Mouse (Mus musculus): ENCODE measurements around the gene Fars2. TPM values are rescaled to one million over a fixed set of nuclear protein-coding genes. Genes with fewer than 3 reads are reported as not detected.
"Not testable (repeated sequence)": the region's sequence is repeated elsewhere in the genome, so short reads cannot be mapped to it uniquely, and the experiment has no call there.

Fars2 gene
- polyA plus RNA-seq, 1 experiment = 34.9 TPM

DNA sequence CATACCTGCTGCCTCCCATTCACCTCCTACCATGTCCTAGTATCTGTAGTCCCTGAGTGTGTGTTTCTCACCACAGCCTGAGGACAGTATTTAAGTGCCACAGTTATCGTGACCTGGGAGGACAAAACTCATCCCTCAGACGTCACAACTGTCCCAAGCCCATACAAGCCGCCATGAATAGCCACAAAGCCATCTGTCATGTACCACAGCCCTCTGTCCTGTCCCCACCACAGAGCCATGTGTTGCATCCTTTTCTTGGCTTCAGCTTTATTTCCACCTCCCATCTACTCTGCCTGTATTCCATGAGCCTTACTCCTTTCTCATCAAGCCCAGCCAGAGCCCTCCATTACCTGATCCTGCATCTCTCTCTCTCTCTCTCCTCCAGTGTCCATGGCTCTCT, 244.2 kb downstream of the Fars2 start:
- no peaks in the 10 kb centered on the region for H3K4me1 ChIP-seq (ENCODE audit: control insufficient read depth, insufficient read depth, low read length)
- no peak for DNase-seq
- 92% methylated on average over 3 of the region's 3 CpGs for WGBS
- H3K4me3 ChIP-seq (replicated peaks; ENCODE audit: extremely low read depth, low read depth, low read length) = no peak overlapping the region
- no peak for TF ChIP-seq CTCF (IDR thresholded peaks at IDR 0.05; ENCODE audit: insufficient read depth, low read length)
- no peak for TF ChIP-seq POLR2A (IDR thresholded peaks at IDR 0.05; ENCODE audit: borderline replicate concordance, extremely low read depth, low read depth, low read length)

DNA sequence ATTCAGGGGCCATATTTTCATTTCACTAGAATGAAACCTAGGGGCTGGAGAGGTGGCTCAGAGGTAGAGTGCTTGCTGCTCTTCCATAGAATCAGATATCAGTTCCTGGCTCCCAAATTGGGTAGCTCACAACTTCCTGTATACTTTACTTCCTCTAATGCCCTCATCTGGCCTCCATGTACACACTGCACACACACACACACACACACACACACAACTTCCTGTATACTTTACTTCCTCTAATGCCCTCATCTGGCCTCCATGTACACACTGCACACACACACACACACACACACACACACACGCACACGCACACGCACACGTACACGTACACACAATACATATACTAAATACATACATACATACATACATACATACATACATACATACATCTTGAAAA, 248.5 kb downstream of the Fars2 start:
- WGBS = 96% methylated on average over 5 of the region's 5 CpGs
- not testable (repeated sequence) for DNase-seq; H3K4me3 ChIP-seq (replicated peaks; ENCODE audit: extremely low read depth, low read depth, low read length); H3K4me1 ChIP-seq (ENCODE audit: control insufficient read depth, insufficient read depth, low read length)

GRCm38 (mm10) chr13:36366304-36366703, 249.1 kb downstream of the Fars2 start:
- no peak for DNase-seq
- TF ChIP-seq POLR2A (IDR thresholded peaks at IDR 0.05; ENCODE audit: borderline replicate concordance, extremely low read depth, low read depth, low read length) (no peak), CTCF (IDR thresholded peaks at IDR 0.05; ENCODE audit: insufficient read depth, low read length) (no peak)
- 85% methylated on average over 6 of the region's 6 CpGs for WGBS
- H3K4me3 ChIP-seq (replicated peaks; ENCODE audit: extremely low read depth, low read depth, low read length) = no peak overlapping the region
- H3K4me1 ChIP-seq (ENCODE audit: control insufficient read depth, insufficient read depth, low read length) = peaks cover 3% of the 10 kb centered on the region

DNA sequence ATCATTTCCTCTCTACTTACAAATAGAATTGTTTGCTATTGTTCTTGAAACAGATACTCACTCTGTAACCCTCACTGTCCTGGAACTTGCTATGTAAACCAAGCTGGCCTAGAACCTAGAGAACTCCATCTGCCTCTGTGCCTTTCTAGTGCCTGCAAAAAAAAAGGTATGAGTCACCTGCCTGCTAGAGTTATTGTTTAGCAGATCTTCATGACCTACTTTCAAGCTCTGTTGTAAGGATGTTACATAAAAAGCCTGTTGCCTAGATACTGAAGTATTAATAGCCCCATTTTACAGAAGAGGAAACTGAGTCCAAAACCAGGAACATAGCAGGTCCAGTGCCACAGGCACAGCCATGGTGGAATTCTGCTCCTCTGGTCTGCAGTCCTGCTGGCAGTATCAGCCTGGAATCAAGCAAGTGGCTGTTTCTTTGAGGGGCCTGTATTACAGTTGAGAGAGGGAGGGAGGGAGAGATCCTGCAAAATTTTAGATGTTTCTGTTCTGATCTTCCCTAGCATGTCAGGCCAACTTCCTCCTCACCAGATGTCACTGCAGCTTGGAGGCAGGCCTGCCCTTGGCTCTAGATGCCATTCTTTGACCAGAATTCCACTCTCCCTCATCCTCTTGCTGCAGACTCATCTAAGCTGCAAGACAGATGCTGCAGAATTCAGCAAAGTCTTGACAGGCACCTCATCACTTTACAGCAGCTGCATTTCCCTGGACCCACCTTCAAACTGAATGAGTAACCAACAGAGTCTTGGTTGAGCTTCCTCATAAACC, 250.7 kb downstream of the Fars2 start:
- Histone ChIP-seq H3K4me3 (replicated peaks; ENCODE audit: extremely low read depth, low read depth, low read length) (no peak overlapping the region), H3K4me1 (ENCODE audit: control insufficient read depth, insufficient read depth, low read length) (peaks cover 3% of the 10 kb centered on the region)
- no peak for DNase-seq
- TF ChIP-seq POLR2A (IDR thresholded peaks at IDR 0.05; ENCODE audit: borderline replicate concordance, extremely low read depth, low read depth, low read length) (no peak), CTCF (IDR thresholded peaks at IDR 0.05; ENCODE audit: insufficient read depth, low read length) (no peak)

DNA sequence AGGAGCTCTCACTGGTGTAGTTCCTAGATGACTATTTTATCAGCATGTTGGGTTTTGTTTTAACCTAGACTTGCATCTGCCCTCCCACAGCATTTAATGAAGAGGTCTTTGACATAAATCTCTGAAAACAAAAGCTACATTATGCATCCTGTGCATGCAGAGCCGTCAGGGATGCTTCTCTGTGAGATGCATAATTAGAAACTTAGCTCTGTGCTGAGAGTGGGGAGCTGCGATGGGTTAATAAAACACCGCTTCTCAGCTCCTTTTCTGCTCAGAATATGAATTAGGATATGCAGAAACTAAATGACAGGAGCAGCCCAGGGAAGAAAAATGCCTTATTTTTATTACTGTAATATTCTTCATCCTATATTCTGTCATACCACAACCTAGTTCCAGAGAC, 251.6 kb downstream of the Fars2 start:
- WGBS = 75% methylated on average over 3 of the region's 3 CpGs
- no peak for DNase-seq

GRCm38 (mm10) chr13:36369400-36369799, 252.2 kb downstream of the Fars2 start:
- DNase-seq = no peak
- whole genome bisulfite sequencing = 80% methylated on average over 11 of the region's 11 CpGs
- TF ChIP-seq POLR2A (IDR thresholded peaks at IDR 0.05; ENCODE audit: borderline replicate concordance, extremely low read depth, low read depth, low read length) (no peak), CTCF (IDR thresholded peaks at IDR 0.05; ENCODE audit: insufficient read depth, low read length) (no peak)
- Histone ChIP-seq H3K4me3 (replicated peaks; ENCODE audit: extremely low read depth, low read depth, low read length) (no peak overlapping the region), H3K4me1 (ENCODE audit: control insufficient read depth, insufficient read depth, low read length) (peaks cover 3% of the 10 kb centered on the region)

More for the DNA sequence above, 251.6 kb downstream of the Fars2 start:
- Histone ChIP-seq H3K4me1 (ENCODE audit: control insufficient read depth, insufficient read depth, low read length) (peaks cover 3% of the 10 kb centered on the region), H3K4me3 (replicated peaks; ENCODE audit: extremely low read depth, low read depth, low read length) (no peak overlapping the region)
- TF ChIP-seq POLR2A (IDR thresholded peaks at IDR 0.05; ENCODE audit: borderline replicate concordance, extremely low read depth, low read depth, low read length) = no peak
- no peak for TF ChIP-seq CTCF (IDR thresholded peaks at IDR 0.05; ENCODE audit: insufficient read depth, low read length)

DNA sequence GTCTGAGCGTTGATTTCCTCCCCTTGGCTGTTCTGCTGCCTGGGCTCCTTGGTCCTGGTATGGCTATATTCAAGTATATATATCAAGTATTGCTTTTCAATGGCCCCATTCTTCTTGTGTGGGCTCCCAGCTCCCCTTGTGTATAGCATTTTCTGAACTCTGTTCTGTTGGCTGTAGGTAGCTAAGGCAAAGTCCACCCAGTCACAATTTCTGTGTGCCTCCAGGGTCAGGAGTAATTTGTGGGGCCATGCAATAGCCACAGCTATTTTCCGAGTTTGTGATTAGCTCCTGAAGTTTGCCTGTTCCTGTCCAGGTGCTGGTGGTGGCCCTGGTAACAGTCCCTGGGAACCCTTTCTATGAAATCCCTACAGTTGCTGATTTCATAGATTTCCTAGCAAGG, 266.0 kb downstream of the Fars2 start:
- WGBS = 78% methylated on average over 2 of the region's 2 CpGs
- Histone ChIP-seq H3K4me1 (ENCODE audit: control insufficient read depth, insufficient read depth, low read length) (no peaks in the 10 kb centered on the region), H3K4me3 (replicated peaks; ENCODE audit: extremely low read depth, low read depth, low read length) (no peak overlapping the region)
- TF ChIP-seq CTCF (IDR thresholded peaks at IDR 0.05; ENCODE audit: insufficient read depth, low read length) (no peak), POLR2A (IDR thresholded peaks at IDR 0.05; ENCODE audit: borderline replicate concordance, extremely low read depth, low read depth, low read length) (no peak)
- no peak for DNase-seq

GRCm38 (mm10) chr13:36386074-36386473, 268.9 kb downstream of the Fars2 start:
- DNase-seq = no peak
- WGBS = 78% methylated on average over 5 of the region's 5 CpGs
- TF ChIP-seq CTCF (IDR thresholded peaks at IDR 0.05; ENCODE audit: insufficient read depth, low read length) (no peak), POLR2A (IDR thresholded peaks at IDR 0.05; ENCODE audit: borderline replicate concordance, extremely low read depth, low read depth, low read length) (no peak)

GRCm38 (mm10) chr13:36391936-36392335, 274.7 kb downstream of the Fars2 start:
- WGBS = 93% methylated on average over 7 of the region's 7 CpGs
- H3K4me3 ChIP-seq (replicated peaks; ENCODE audit: extremely low read depth, low read depth, low read length) = no peak overlapping the region
- TF ChIP-seq POLR2A (IDR thresholded peaks at IDR 0.05; ENCODE audit: borderline replicate concordance, extremely low read depth, low read depth, low read length) = no peak
- no peak for TF ChIP-seq CTCF (IDR thresholded peaks at IDR 0.05; ENCODE audit: insufficient read depth, low read length)

More at GRCm38 (mm10) chr13:36386074-36386473, 268.9 kb downstream of the Fars2 start:
- Histone ChIP-seq H3K4me3 (replicated peaks; ENCODE audit: extremely low read depth, low read depth, low read length) (no peak overlapping the region), H3K4me1 (ENCODE audit: control insufficient read depth, insufficient read depth, low read length) (no peaks in the 10 kb centered on the region)

DNA sequence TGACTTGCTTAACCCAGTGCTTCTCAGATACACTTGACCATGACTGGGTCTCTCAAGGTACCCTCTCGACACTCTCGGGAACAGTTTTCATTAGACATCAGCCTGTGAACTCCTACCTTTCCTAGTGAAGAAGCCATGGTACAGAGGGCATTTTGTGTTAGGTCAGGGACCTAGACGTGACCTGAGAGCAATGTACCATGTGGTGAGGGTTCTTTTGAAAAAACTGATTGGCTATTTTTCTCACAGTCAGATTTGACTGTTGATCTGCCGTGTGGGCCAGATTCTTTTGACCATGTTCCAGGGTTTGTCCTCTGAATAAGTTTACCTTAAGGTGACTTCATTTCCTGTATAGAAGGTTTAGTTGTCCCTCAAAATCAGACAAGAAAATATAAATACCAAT, 275.5 kb downstream of the Fars2 start:
- no peak for DNase-seq
- H3K4me3 ChIP-seq (replicated peaks; ENCODE audit: extremely low read depth, low read depth, low read length) = no peak overlapping the region
- H3K4me1 ChIP-seq (ENCODE audit: control insufficient read depth, insufficient read depth, low read length) = no peaks in the 10 kb centered on the region
- WGBS = 76% methylated on average over 4 of the region's 4 CpGs
- TF ChIP-seq CTCF (IDR thresholded peaks at IDR 0.05; ENCODE audit: insufficient read depth, low read length) (no peak), POLR2A (IDR thresholded peaks at IDR 0.05; ENCODE audit: borderline replicate concordance, extremely low read depth, low read depth, low read length) (no peak)

More at GRCm38 (mm10) chr13:36391936-36392335, 274.7 kb downstream of the Fars2 start:
- DNase-seq = no peak
- H3K4me1 ChIP-seq (ENCODE audit: control insufficient read depth, insufficient read depth, low read length) = no peaks in the 10 kb centered on the region
